Mouse (Mus musculus): ENCODE measurements around the gene Chchd6. TPM values are rescaled to one million over a fixed set of nuclear protein-coding genes. Genes with fewer than 3 reads are reported as not detected.

The Chchd6 gene
- total RNA-seq, 2 experiments from 2014 or later = 75.9 to 79.0 TPM

GRCm38 (mm10) chr6:89413481-89413884 lies 182.0 kb downstream of the Chchd6 start:
- no peak for TF ChIP-seq CTCF (IDR thresholded peaks at IDR 0.05)
- Histone ChIP-seq H3K27ac (no peak overlapping the region), H3K4me3 (no peak overlapping the region)
- intact Hi-C loops (cut with DNase I) = no loop called here
- DNase-seq (ENCODE audit: extremely low spot score in 1 of 2, low spot score in 2 of 2) = no peak

- no peak for TF ChIP-seq CTCF (IDR thresholded peaks at IDR 0.05)
- no peak overlapping the region for H3K27ac ChIP-seq
- H3K4me3 ChIP-seq = no peak overlapping the region
- DNase-seq (ENCODE audit: extremely low spot score in 1 of 2, low spot score in 2 of 2) = no peak
- intact Hi-C loops (cut with DNase I) = no loop called here
Measured at GRCm38 (mm10) chr6:89412562-89412961, 182.9 kb downstream of the Chchd6 start.

GRCm38 (mm10) chr6:89409041-89409440 lies 186.4 kb downstream of the Chchd6 start:
- H3K4me3 ChIP-seq = no peak overlapping the region
- no peak overlapping the region for H3K27ac ChIP-seq
- no peak for TF ChIP-seq CTCF (IDR thresholded peaks at IDR 0.05)
- intact Hi-C loops (cut with DNase I) = no loop called here
- DNase-seq (ENCODE audit: extremely low spot score in 1 of 2, low spot score in 2 of 2) = no peak

- no peak for DNase-seq (ENCODE audit: extremely low spot score in 1 of 2, low spot score in 2 of 2)
- no peak for TF ChIP-seq CTCF (IDR thresholded peaks at IDR 0.05)
- no peak overlapping the region for H3K27ac ChIP-seq
- H3K4me3 ChIP-seq = no peak overlapping the region
- intact Hi-C loops (cut with DNase I) = no loop called here
Measured at GRCm38 (mm10) chr6:89408259-89408658, 187.2 kb downstream of the Chchd6 start.

- TF ChIP-seq CTCF (IDR thresholded peaks at IDR 0.05) = no peak
- no peak for DNase-seq (ENCODE audit: extremely low spot score in 1 of 2, low spot score in 2 of 2)
- H3K27ac ChIP-seq = no peak overlapping the region
- no peak overlapping the region for H3K4me3 ChIP-seq
- intact Hi-C loops (cut with DNase I) = no loop called here
Measured at GRCm38 (mm10) chr6:89407247-89407889, 188.1 kb downstream of the Chchd6 start.

GRCm38 (mm10) chr6:89404964-89405363 lies 190.5 kb downstream of the Chchd6 start:
- TF ChIP-seq CTCF (IDR thresholded peaks at IDR 0.05) = no peak
- intact Hi-C loops (cut with DNase I) = no loop called here

GRCm38 (mm10) chr6:89403257-89404225 lies 191.9 kb downstream of the Chchd6 start:
- intact Hi-C loops (cut with DNase I) = no loop called here
- DNase-seq (ENCODE audit: extremely low spot score in 1 of 2, low spot score in 2 of 2) = no peak
- Histone ChIP-seq H3K27ac (no peak overlapping the region), H3K4me3 (no peak overlapping the region)
- TF ChIP-seq CTCF (IDR thresholded peaks at IDR 0.05) = no peak

More at GRCm38 (mm10) chr6:89404964-89405363, 190.5 kb downstream of the Chchd6 start:
- H3K27ac ChIP-seq = no peak overlapping the region
- no peak overlapping the region for H3K4me3 ChIP-seq
- no peak for DNase-seq (ENCODE audit: extremely low spot score in 1 of 2, low spot score in 2 of 2)

- intact Hi-C loops (cut with DNase I) = no loop called here
- no peak for TF ChIP-seq CTCF (IDR thresholded peaks at IDR 0.05)
- H3K27ac ChIP-seq = no peak overlapping the region
- no peak overlapping the region for H3K4me3 ChIP-seq
- no peak for DNase-seq (ENCODE audit: extremely low spot score in 1 of 2, low spot score in 2 of 2)
Measured at GRCm38 (mm10) chr6:89402406-89402805, 193.0 kb downstream of the Chchd6 start.

- intact Hi-C loops (cut with DNase I) = no loop called here
- no peak for DNase-seq (ENCODE audit: extremely low spot score in 1 of 2, low spot score in 2 of 2)
Measured at GRCm38 (mm10) chr6:89399564-89399963, 195.9 kb downstream of the Chchd6 start.

GRCm38 (mm10) chr6:89397919-89398318 lies 197.5 kb downstream of the Chchd6 start:
- no peak for DNase-seq (ENCODE audit: extremely low spot score in 1 of 2, low spot score in 2 of 2)
- Histone ChIP-seq H3K27ac (no peak overlapping the region), H3K4me3 (no peak overlapping the region)
- intact Hi-C loops (cut with DNase I) = no loop called here
- TF ChIP-seq CTCF (IDR thresholded peaks at IDR 0.05) = no peak

More at GRCm38 (mm10) chr6:89399564-89399963, 195.9 kb downstream of the Chchd6 start:
- Histone ChIP-seq H3K27ac (no peak overlapping the region), H3K4me3 (no peak overlapping the region)
- no peak for TF ChIP-seq CTCF (IDR thresholded peaks at IDR 0.05)

GRCm38 (mm10) chr6:89393820-89394219 lies 201.6 kb downstream of the Chchd6 start:
- intact Hi-C loops (cut with DNase I) = no loop called here
- no peak for TF ChIP-seq CTCF (IDR thresholded peaks at IDR 0.05)
- no peak overlapping the region for H3K4me3 ChIP-seq
- DNase-seq (ENCODE audit: extremely low spot score in 1 of 2, low spot score in 2 of 2) = peak in 1 of 2 experiments; percentile 17
- H3K27ac ChIP-seq = no peak overlapping the region

- H3K4me3 ChIP-seq = no peak overlapping the region
- TF ChIP-seq CTCF (IDR thresholded peaks at IDR 0.05) = no peak
- DNase-seq (ENCODE audit: extremely low spot score in 1 of 2, low spot score in 2 of 2) = no peak
- no peak overlapping the region for H3K27ac ChIP-seq
- intact Hi-C loops (cut with DNase I) = no loop called here
Measured at GRCm38 (mm10) chr6:89392213-89392612, 203.2 kb downstream of the Chchd6 start.

Measured in left cerebral cortex, adult 2 months (tissue).